Mouse (Mus musculus) spleen, adult 2 months (tissue): ENCODE data around the gene Itpk1.

ENCODE experiments used
- CTCF ChIP-seq: fragments of 200-500 bp; IDR thresholded peaks from 2 replicates; pipeline ENCODE4 v1.5.1; 2011; ENCODE audit warnings: mild to moderate bottlenecking, inconsistent platforms; ENCODE audit not compliant: insufficient read depth, insufficient read length, insufficient replicate concordance; ENCODE audit errors: extremely low read depth
- POLR2A ChIP-seq: fragments of 200-500 bp; IDR thresholded peaks from 2 replicates; pipeline ENCODE4 v1.6.1; 2011; ENCODE audit warnings: low read depth, low read length, inconsistent platforms

GRCm38 (mm10) chr12:102683438-102683837 lies 21.3 kb downstream of the Itpk1 start:
- no peak for TF ChIP-seq CTCF
- TF ChIP-seq POLR2A: no peak
